Mouse (Mus musculus): Measurements from ENCODE around the gene Snrnp35.
"Not testable (repeated sequence)": the region's sequence is repeated elsewhere in the genome, so short reads cannot be mapped to it uniquely, and the experiment has no call there.

The Snrnp35 gene

GRCm38 (mm10) chr5:124482966-124483654, at the start of gene Snrnp35:
Snrnp35 (plus strand) TSS chr5:124483134.
- peak; percentile 99 for DNase-seq (ENCODE audit: low read depth)

GRCm38 (mm10) chr5:124438229-124438628, 44.7 kb upstream of the Snrnp35 start:
- DNase-seq (ENCODE audit: low read depth): peak; percentile 91

GRCm38 (mm10) chr5:124438746-124439145, 44.2 kb upstream of the Snrnp35 start:
- DNase-seq (ENCODE audit: low read depth): peak; percentile 53

GRCm38 (mm10) chr5:124439447-124440093, 43.4 kb upstream of the Snrnp35 start, which contains the start of gene Kmt5a:
Kmt5a (plus strand) TSS chr5:124439930.
- DNase-seq (ENCODE audit: low read depth): peak; percentile 100

- DNase-seq (ENCODE audit: low read depth): peak; percentile 85
Observed at GRCm38 (mm10) chr5:124440094-124440701, 42.7 kb upstream of the Snrnp35 start.

- DNase-seq (ENCODE audit: low read depth): peak; percentile 80
Observed at GRCm38 (mm10) chr5:124442628-124443027, 40.3 kb upstream of the Snrnp35 start.

- no peak for DNase-seq (ENCODE audit: low read depth)
Observed at GRCm38 (mm10) chr5:124444208-124444607, 38.7 kb upstream of the Snrnp35 start.

- peak; percentile 90 for DNase-seq (ENCODE audit: low read depth)
Observed at GRCm38 (mm10) chr5:124444661-124445561, 38.0 kb upstream of the Snrnp35 start.

GRCm38 (mm10) chr5:124445621-124446293, 37.2 kb upstream of the Snrnp35 start:
- DNase-seq (ENCODE audit: low read depth): no peak

GRCm38 (mm10) chr5:124446301-124446881, 36.5 kb upstream of the Snrnp35 start:
- peak; percentile 94 for DNase-seq (ENCODE audit: low read depth)

GRCm38 (mm10) chr5:124449494-124449893, 33.4 kb upstream of the Snrnp35 start:
- no peak for DNase-seq (ENCODE audit: low read depth)

- no peak for DNase-seq (ENCODE audit: low read depth)
Observed at GRCm38 (mm10) chr5:124450051-124450450, 32.9 kb upstream of the Snrnp35 start.

- no peak for DNase-seq (ENCODE audit: low read depth)
Observed at GRCm38 (mm10) chr5:124450641-124451340, 32.1 kb upstream of the Snrnp35 start.

- no peak for DNase-seq (ENCODE audit: low read depth)
Observed at GRCm38 (mm10) chr5:124452494-124453228, 30.3 kb upstream of the Snrnp35 start.

- DNase-seq (ENCODE audit: low read depth): no peak
Observed at GRCm38 (mm10) chr5:124453339-124454081, 29.4 kb upstream of the Snrnp35 start.

GRCm38 (mm10) chr5:124454082-124454419, 28.9 kb upstream of the Snrnp35 start:
- no peak for DNase-seq (ENCODE audit: low read depth)

- DNase-seq (ENCODE audit: low read depth): no peak
Observed at GRCm38 (mm10) chr5:124456762-124457161, 26.2 kb upstream of the Snrnp35 start.

GRCm38 (mm10) chr5:124460922-124461321, 22.0 kb upstream of the Snrnp35 start:
- not testable (repeated sequence) for DNase-seq (ENCODE audit: low read depth)

All from 416B (cell line).